Mouse (Mus musculus) hindbrain, embryonic 12.5 days (tissue): Measurements from ENCODE around the gene 5730522E02Rik. TPM values are rescaled to one million over a fixed set of nuclear protein-coding genes. Genes with fewer than 3 reads are reported as not detected.

Experiments used
- ATAC-seq: fragments of 200-750 bp; cut with Nextera tagmentation; 2 replicates; pipeline ENCODE4 v1.8.0; 2017; ENCODE audit warnings: moderate TSS enrichment; ENCODE audit not compliant: low FRiP score
- H3K27ac ChIP-seq: fragments of 300-500 bp; sonication (generic); 2 replicates; pipeline ENCODE4 v1.5.1; 2016; ENCODE audit warnings: mild to moderate bottlenecking
- H3K27me3 ChIP-seq: fragments of 300-500 bp; sonication (generic); 2 replicates; pipeline ENCODE4 v1.6.1; 2016; ENCODE audit warnings: mild to moderate bottlenecking
- H3K36me3 ChIP-seq: fragments of 300-500 bp; sonication (generic); 2 replicates; pipeline ENCODE4 v1.6.1; 2016; ENCODE audit warnings: mild to moderate bottlenecking
- H3K4me1 ChIP-seq: fragments of 300-500 bp; sonication (generic); 2 replicates; pipeline ENCODE4 v1.6.1; 2016
- H3K4me2 ChIP-seq: fragments of 300-500 bp; sonication (generic); replicated peaks from 2 replicates; pipeline ENCODE4 v1.6.1; 2016; ENCODE audit warnings: mild to moderate bottlenecking
- H3K4me3 ChIP-seq: fragments of 300-500 bp; sonication (generic); 2 replicates; pipeline ENCODE4 v1.5.1; 2016; ENCODE audit warnings: mild to moderate bottlenecking
- H3K9ac ChIP-seq: fragments of 300-500 bp; sonication (generic); 2 replicates; pipeline ENCODE4 v1.6.1; 2016; ENCODE audit warnings: mild to moderate bottlenecking, moderate library complexity
- H3K9me3 ChIP-seq: fragments of 300-500 bp; sonication (generic); replicated peaks from 2 replicates; pipeline ENCODE4 v1.6.1; 2016; ENCODE audit warnings: mild to moderate bottlenecking
- WGBS: fragments of 180-500 bp; shearing (Covaris S2); methylation state at CpG from one replicate; pipeline ENCODE4 v1.1.7; 2016; 5-methylcytosine and 5-hydroxymethylcytosine counted together
- microRNA-seq: library from miRNA; unstranded; fragments of <30 nt; microRNA quantifications from one replicate; pipeline ENCODE4, GENCODE M21; 2017
- polyA plus RNA-seq: library from polyadenylated mRNA; unstranded; fragments of >200 nt; fragmentation: Nextera tagmentation; extraction: Ambion mirVana; gene quantifications from 2 replicates; pipeline ENCODE4 v1.2.1, GENCODE M21; 2016

Gene 5730522E02Rik
- polyA plus RNA-seq, 1 experiment from 2014 or later, result 10.1 TPM

DNA sequence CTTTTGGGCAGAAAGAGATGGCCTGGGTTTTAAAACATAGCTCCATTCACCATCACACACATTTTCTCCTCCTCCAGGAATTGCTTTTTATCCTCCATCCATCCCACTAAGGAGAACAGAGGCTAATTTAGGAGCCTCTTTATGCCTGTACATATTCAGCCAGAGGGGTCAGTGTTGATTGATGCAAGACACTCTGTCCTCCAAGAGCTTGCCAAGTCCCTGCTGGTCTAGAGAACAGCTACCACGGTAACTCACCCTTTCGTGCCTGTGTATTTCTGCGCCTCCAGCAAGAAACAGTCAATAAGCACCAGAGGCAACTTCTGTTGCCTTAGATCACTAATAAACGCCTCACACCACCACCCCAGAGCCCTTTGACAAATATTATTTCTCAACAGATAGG lies 620.3 kb downstream of the 5730522E02Rik start:
- no peak overlapping the region for H3K4me3 ChIP-seq
- H3K4me1 ChIP-seq, result peaks cover 6% of the 10 kb centered on the region
- no peak overlapping the region for H3K27ac ChIP-seq
- no peak overlapping the region for H3K4me2 ChIP-seq
- H3K9ac ChIP-seq, result no peak overlapping the region
- H3K36me3 ChIP-seq, result no peaks in the 10 kb centered on the region
- H3K9me3 ChIP-seq, result no peaks in the 10 kb centered on the region
- H3K27me3 ChIP-seq, result no peaks in the 10 kb centered on the region
- no peak for ATAC-seq
- 64% methylated on average over 4 of the region's 4 CpGs for WGBS

DNA sequence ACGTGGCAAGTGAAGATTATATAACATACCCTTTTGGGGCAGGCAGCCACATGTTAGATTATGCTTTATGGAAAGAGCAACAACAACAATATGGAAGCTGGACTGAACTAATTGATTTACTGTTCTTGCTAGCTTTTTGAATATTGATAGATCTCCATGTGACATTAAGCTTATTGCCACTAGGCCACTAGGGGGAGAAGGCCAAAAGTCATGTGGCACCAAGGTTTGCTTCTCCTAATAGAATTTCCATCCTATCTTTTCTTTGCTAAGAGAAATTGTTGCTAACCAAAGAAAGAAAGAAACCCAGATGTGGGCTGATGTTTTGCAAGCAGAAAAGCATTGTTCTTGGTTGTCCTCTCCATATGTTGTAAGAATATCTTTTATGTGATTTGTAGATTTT lies 621.1 kb downstream of the 5730522E02Rik start:
- Histone ChIP-seq H3K36me3 (no peaks in the 10 kb centered on the region), H3K27me3 (no peaks in the 10 kb centered on the region), H3K4me2 (no peak overlapping the region), H3K27ac (no peak overlapping the region), H3K9me3 (no peaks in the 10 kb centered on the region), H3K4me3 (no peak overlapping the region), H3K9ac (no peak overlapping the region), H3K4me1 (peaks cover 6% of the 10 kb centered on the region)
- 61% methylated on average over 1 of the region's 1 CpGs for WGBS
- no peak for ATAC-seq

DNA sequence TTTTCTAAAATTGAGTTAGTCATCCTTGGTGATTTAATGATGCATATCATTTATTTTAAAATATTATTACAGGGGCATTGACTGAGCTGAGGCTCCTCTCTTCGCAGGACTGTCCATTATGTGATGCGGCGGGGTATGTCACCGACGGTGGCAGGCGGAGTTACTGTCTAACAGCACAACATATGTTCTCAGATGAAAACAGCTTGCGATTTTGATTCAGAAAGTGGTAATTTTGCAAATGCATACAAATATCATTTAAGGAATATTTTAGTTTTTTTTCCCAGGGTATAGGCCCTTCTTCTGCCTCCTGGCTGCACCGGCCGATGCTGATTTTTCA lies 636.5 kb downstream of the 5730522E02Rik start:
- H3K36me3 ChIP-seq, result no peaks in the 10 kb centered on the region
- H3K4me2 ChIP-seq, result no peak overlapping the region
- H3K4me1 ChIP-seq, result no peaks in the 10 kb centered on the region
- no peak overlapping the region for H3K9ac ChIP-seq
- no peaks in the 10 kb centered on the region for H3K9me3 ChIP-seq
- WGBS, result 88% methylated on average over 9 of the region's 9 CpGs
- H3K4me3 ChIP-seq, result no peak overlapping the region
- peak; percentile 76; the same call in 1 of the 2 replicates for ATAC-seq
- H3K27me3 ChIP-seq, result no peaks in the 10 kb centered on the region
- 0 out of 2 replicates have a peak overlapping the region, but pooled peaks have one; percentile 12 for H3K27ac ChIP-seq

DNA sequence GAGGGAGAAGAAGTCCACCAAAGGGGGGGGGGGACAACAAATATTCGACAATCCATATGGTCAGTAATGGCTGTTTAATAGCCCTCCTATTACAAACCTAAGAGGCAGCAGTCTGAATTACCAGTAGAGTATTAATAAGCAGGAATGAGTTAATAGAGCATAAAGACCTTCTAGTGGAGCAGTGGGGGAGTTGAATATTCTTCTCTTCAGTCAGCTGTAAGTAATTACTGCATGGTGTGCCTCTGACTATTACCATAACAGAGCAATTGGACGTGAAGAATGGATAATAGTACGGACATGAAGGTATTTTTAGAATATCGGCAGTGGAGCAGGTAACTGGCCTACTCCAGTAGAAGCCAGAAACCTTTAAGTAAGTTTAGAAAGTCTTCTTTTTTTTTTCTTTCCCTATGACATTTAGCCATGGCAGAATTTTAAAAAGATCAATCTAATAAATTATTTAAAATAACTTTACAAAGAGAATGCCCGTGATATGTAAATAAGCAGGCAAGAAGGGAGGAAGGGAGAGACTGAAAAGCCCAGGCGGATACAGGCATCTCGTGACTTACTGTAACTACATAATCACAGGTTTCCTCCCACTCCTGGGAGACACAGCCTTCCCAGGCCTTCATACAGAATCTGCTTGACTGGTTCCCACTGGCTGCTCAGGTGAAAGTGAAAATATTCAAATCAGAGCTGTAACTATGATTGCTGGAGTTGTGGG lies 637.0 kb downstream of the 5730522E02Rik start:
- ATAC-seq, result peak; percentile 52; the same call in 1 of the 2 replicates
- H3K4me1 ChIP-seq, result no peaks in the 10 kb centered on the region
- 52% methylated on average over 7 of the region's 7 CpGs for WGBS
- H3K27me3 ChIP-seq, result no peaks in the 10 kb centered on the region
- H3K9ac ChIP-seq, result no peak overlapping the region
- H3K9me3 ChIP-seq, result no peaks in the 10 kb centered on the region
- H3K4me3 ChIP-seq, result no peak overlapping the region
- H3K36me3 ChIP-seq, result no peaks in the 10 kb centered on the region
- H3K27ac ChIP-seq, result no peak overlapping the region
- no peak overlapping the region for H3K4me2 ChIP-seq

DNA sequence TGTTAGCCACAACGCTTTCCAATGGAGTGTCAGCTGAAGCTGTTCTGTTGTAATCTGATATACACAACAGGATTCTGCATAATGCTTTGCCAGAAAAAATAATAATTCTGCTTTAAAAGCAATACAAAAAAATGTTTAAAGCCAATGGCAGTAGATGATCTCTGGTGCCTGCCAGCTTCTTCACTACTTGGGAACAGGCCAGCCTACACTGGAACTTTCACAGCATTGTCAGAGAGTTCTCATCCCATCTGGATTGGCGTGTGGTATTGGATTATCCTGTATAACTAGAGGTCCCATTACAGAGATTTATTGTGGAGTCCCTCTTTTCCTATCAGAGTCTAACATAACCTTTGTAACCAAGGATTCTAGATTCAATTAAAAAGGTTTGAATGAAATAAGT lies 639.2 kb downstream of the 5730522E02Rik start:
- H3K27ac ChIP-seq, result no peak overlapping the region

More for the DNA sequence above, 639.2 kb downstream of the 5730522E02Rik start:
- H3K4me3 ChIP-seq, result no peak overlapping the region
- H3K27me3 ChIP-seq, result no peaks in the 10 kb centered on the region
- no peaks in the 10 kb centered on the region for H3K9me3 ChIP-seq
- no peaks in the 10 kb centered on the region for H3K36me3 ChIP-seq
- no peaks in the 10 kb centered on the region for H3K4me1 ChIP-seq
- H3K9ac ChIP-seq, result no peak overlapping the region
- no peak for ATAC-seq
- H3K4me2 ChIP-seq, result no peak overlapping the region
- WGBS, result 81% methylated on average over 2 of the region's 2 CpGs

Small RNAs within 50 kb of the gene (microRNA-seq; reads per million reads assigned to microRNA genes)
- not detected for gene Mir6372

Other genes starting within 250 kb of the 5730522E02Rik start
- 16.1 and 18.4 TPM in 2 replicates for gene Fancl, start 175.4 kb upstream of the 5730522E02Rik start, polyA plus RNA-seq